Mouse (Mus musculus) CH12F3 (cell line): ENCODE measurements around the gene Lingo1.

ENCODE experiments used
- in situ Hi-C: fragments of 300-500 bp; cut with MboI; formaldehyde crosslinking; loops from 2 replicates; pipeline ENCODE4 v1.14.3; 2020; ENCODE audit warnings: low sequenced_read_pairs

Lingo1 gene

GRCm38 (mm10) chr9:56776881-56777801, 19.1 kb downstream of the Lingo1 start:
- in situ Hi-C loops: no loop called here

GRCm38 (mm10) chr9:56775161-56775934, 20.9 kb downstream of the Lingo1 start:
- in situ Hi-C loops: no loop called here

GRCm38 (mm10) chr9:56774231-56774630, 22.0 kb downstream of the Lingo1 start:
- in situ Hi-C loops: no loop called here

GRCm38 (mm10) chr9:56773666-56774065, 22.6 kb downstream of the Lingo1 start:
- in situ Hi-C loops: no loop called here

GRCm38 (mm10) chr9:56767653-56768136, 28.6 kb downstream of the Lingo1 start:
- in situ Hi-C loops: no loop called here

GRCm38 (mm10) chr9:56766629-56767357, 29.5 kb downstream of the Lingo1 start:
- in situ Hi-C loops: no loop called here

GRCm38 (mm10) chr9:56762106-56762562, 34.1 kb downstream of the Lingo1 start:
- in situ Hi-C loops: no loop called here

- in situ Hi-C loops: no loop called here
Observed at GRCm38 (mm10) chr9:56757791-56758190, 38.5 kb downstream of the Lingo1 start.

- in situ Hi-C loops: no loop called here
Observed at GRCm38 (mm10) chr9:56755119-56755518, 41.1 kb downstream of the Lingo1 start.

GRCm38 (mm10) chr9:56753386-56753785, 42.9 kb downstream of the Lingo1 start:
- in situ Hi-C loops: no loop called here

GRCm38 (mm10) chr9:56748056-56748455, 48.2 kb downstream of the Lingo1 start:
- in situ Hi-C loops: no loop called here

GRCm38 (mm10) chr9:56746926-56747294, 49.4 kb downstream of the Lingo1 start:
- in situ Hi-C loops: no loop called here

GRCm38 (mm10) chr9:56746195-56746925, 49.9 kb downstream of the Lingo1 start:
- in situ Hi-C loops: no loop called here

- in situ Hi-C loops: no loop called here
Observed at GRCm38 (mm10) chr9:56744369-56744768, 51.9 kb downstream of the Lingo1 start.

GRCm38 (mm10) chr9:56739181-56739737, 57.0 kb downstream of the Lingo1 start:
- in situ Hi-C loops: no loop called here

GRCm38 (mm10) chr9:56738261-56739171, 57.8 kb downstream of the Lingo1 start:
- in situ Hi-C loops: no loop called here

- in situ Hi-C loops: no loop called here
Observed at GRCm38 (mm10) chr9:56734398-56734797, 61.9 kb downstream of the Lingo1 start.

GRCm38 (mm10) chr9:56730997-56731396, 65.3 kb downstream of the Lingo1 start:
- in situ Hi-C loops: no loop called here

GRCm38 (mm10) chr9:56729145-56729544, 67.1 kb downstream of the Lingo1 start:
- in situ Hi-C loops: no loop called here
